25 mouse cellular contexts compared by ENCODE assay signal in genomic region chr7:109460698-109461097, GRCm38 (mm10). TPM values are rescaled to one million over a fixed set of nuclear protein-coding genes. Genes with fewer than 3 reads are reported as not detected.
DNase-seq lines count a peak whose midpoint lies in the region; ATAC-seq and TF ChIP-seq lines count a peak whose summit lies in the region.
"Had no signal": no experiment of that assay in that cellular context is flagged by ENCODE, and none has a peak within 500 bp of the region (broad histone marks: within the 10 kb centered on the region; RNA-seq: fewer than 3 reads in every experiment).

No protein-coding gene starts in this region.

- TF ChIP-seq CTCF in hindbrain, postnatal 0 days (IDR thresholded peaks at IDR 0.05; ENCODE audit: low read depth), result no peak
- TF ChIP-seq CTCF in stomach, postnatal 0 days (IDR thresholded peaks at IDR 0.05; ENCODE audit: low read depth), result no peak

- ATAC-seq in hindbrain, postnatal 0 days, result 0 out of 2 replicates have a peak, but pooled peaks have one; percentile 15
- no peak for ATAC-seq in hindbrain, embryonic 14.5 days (ENCODE audit: low FRiP score)
- 0 out of 2 replicates have a peak, but pooled peaks have one; percentile 30 for ATAC-seq in erythroid progenitor cell, adult 5-6 weeks (replicated peaks; ENCODE audit: low FRiP score, poor library complexity, severe bottlenecking)
- ATAC-seq in stomach, postnatal 0 days (ENCODE audit: low FRiP score, low TSS enrichment), result 0 out of 2 replicates have a peak, but pooled peaks have one; percentile 35
- ATAC-seq in frontal cortex, adult (ENCODE audit: low TSS enrichment), result no peak
- ATAC-seq in liver, embryonic 12.5 days, result no peak
- ATAC-seq: activated CD4-positive, CD25-positive, alpha-beta regulatory T cell, adult 4 months; CD4-positive, CD25-positive, alpha-beta regulatory T cell, adult 4 months; forebrain, embryonic 14.5 days; forebrain, embryonic 16.5 days; Patski had no signal

- H3K4me1 ChIP-seq in hindbrain, postnatal 0 days (ENCODE audit: insufficient read depth, low read length), result no peaks in the 10 kb centered on the region
- H3K4me1 ChIP-seq in hindbrain, embryonic 14.5 days (replicated peaks; ENCODE audit: control insufficient read depth, insufficient read depth, low read length), result no peaks in the 10 kb centered on the region
- H3K4me1 ChIP-seq in stomach, postnatal 0 days (replicated peaks; ENCODE audit: control insufficient read depth, insufficient read depth), result no peaks in the 10 kb centered on the region
- no peaks in the 10 kb centered on the region for H3K4me1 ChIP-seq in liver, embryonic 12.5 days

- DNase-seq in cerebellum, postnatal 14 days, result peak; percentile 23 to 27
- DNase-seq in cerebellum, postnatal 25 days, result no peak
- DNase-seq in hindbrain, postnatal 0 days (ENCODE audit: low spot score), result no peak
- DNase-seq in hindbrain, embryonic 14.5 days (ENCODE audit: low spot score), result no peak
- no peak for DNase-seq in stomach, postnatal 0 days (ENCODE audit: low spot score)
- DNase-seq: adrenal gland, adult 8-10 months; adrenal gland, postnatal 14 days; adrenal gland, postnatal 36 days; cerebellum, adult 11-12 months; cerebellum, adult 8-10 months; cerebellum, adult 9-11 months had no signal

- no peak overlapping the region for H3K27ac ChIP-seq in hindbrain, postnatal 0 days
- no peak overlapping the region for H3K27ac ChIP-seq in hindbrain, embryonic 14.5 days
- H3K27ac ChIP-seq in stomach, postnatal 0 days (replicated peaks), result no peak overlapping the region
- H3K27ac ChIP-seq in liver, embryonic 12.5 days, result no peak overlapping the region
- H3K27ac ChIP-seq: embryonic facial prominence, embryonic 10.5 days; embryonic facial prominence, embryonic 12.5 days; forebrain, embryonic 10.5 days; forebrain, embryonic 12.5 days had no signal

- H3K9ac ChIP-seq in hindbrain, postnatal 0 days (replicated peaks; ENCODE audit: low read length), result no peak overlapping the region
- no peak overlapping the region for H3K9ac ChIP-seq in hindbrain, embryonic 14.5 days
- H3K9ac ChIP-seq in stomach, postnatal 0 days (ENCODE audit: low read length), result no peak overlapping the region
- H3K9ac ChIP-seq in liver, embryonic 12.5 days, result no peak overlapping the region
- H3K9ac ChIP-seq: embryonic facial prominence, embryonic 12.5 days; forebrain, embryonic 12.5 days had no signal

- no peak for TF ChIP-seq EP300 in stomach, postnatal 0 days (optimal IDR thresholded peaks at IDR 0.05)

- no peak overlapping the region for H3K4me2 ChIP-seq in hindbrain, postnatal 0 days (ENCODE audit: low read depth, low read length)
- H3K4me2 ChIP-seq in hindbrain, embryonic 14.5 days (replicated peaks), result no peak overlapping the region
- no peak overlapping the region for H3K4me2 ChIP-seq in stomach, postnatal 0 days (replicated peaks; ENCODE audit: low read depth)
- H3K4me2 ChIP-seq in liver, embryonic 12.5 days, result no peak overlapping the region
- H3K4me2 ChIP-seq: embryonic facial prominence, embryonic 12.5 days; forebrain, embryonic 12.5 days had no signal

- 86% methylated on average over 8 of the region's 8 CpGs for WGBS in hindbrain, postnatal 0 days
- 95% methylated on average over 8 of the region's 8 CpGs for WGBS in hindbrain, embryonic 14.5 days
- 95% methylated on average over 8 of the region's 8 CpGs for WGBS in stomach, postnatal 0 days
- WGBS in liver, embryonic 12.5 days (ENCODE audit: insufficient replicate concordance), result 80% methylated on average over 8 of the region's 8 CpGs

- no peaks in the 10 kb centered on the region for H3K36me3 ChIP-seq in hindbrain, postnatal 0 days (ENCODE audit: insufficient read depth, low read length)
- H3K36me3 ChIP-seq in hindbrain, embryonic 14.5 days (replicated peaks; ENCODE audit: control insufficient read depth, insufficient read depth), result no peaks in the 10 kb centered on the region
- no peaks in the 10 kb centered on the region for H3K36me3 ChIP-seq in stomach, postnatal 0 days (ENCODE audit: control insufficient read depth, insufficient read depth, low read length)
- no peaks in the 10 kb centered on the region for H3K36me3 ChIP-seq in liver, embryonic 12.5 days
- H3K36me3 ChIP-seq: embryonic facial prominence, embryonic 10.5 days; embryonic facial prominence, embryonic 12.5 days; forebrain, embryonic 10.5 days; forebrain, embryonic 12.5 days; G1E had no signal

- H3K9me3 ChIP-seq in hindbrain, postnatal 0 days (ENCODE audit: low read length), result no peaks in the 10 kb centered on the region
- no peaks in the 10 kb centered on the region for H3K9me3 ChIP-seq in hindbrain, embryonic 14.5 days (ENCODE audit: control insufficient read depth, low read length)
- no peaks in the 10 kb centered on the region for H3K9me3 ChIP-seq in stomach, postnatal 0 days (ENCODE audit: control insufficient read depth, low read length)
- no peaks in the 10 kb centered on the region for H3K9me3 ChIP-seq in liver, embryonic 12.5 days (replicated peaks)
- H3K9me3 ChIP-seq: embryonic facial prominence, embryonic 10.5 days; embryonic facial prominence, embryonic 12.5 days; forebrain, embryonic 10.5 days; forebrain, embryonic 12.5 days; G1E had no signal

- no peak overlapping the region for H3K4me3 ChIP-seq in hindbrain, postnatal 0 days (ENCODE audit: low read length)
- no peak overlapping the region for H3K4me3 ChIP-seq in hindbrain, embryonic 14.5 days (replicated peaks; ENCODE audit: low read length)
- no peak overlapping the region for H3K4me3 ChIP-seq in stomach, postnatal 0 days (ENCODE audit: low read depth, low read length)
- no peak overlapping the region for H3K4me3 ChIP-seq in liver, embryonic 12.5 days
- H3K4me3 ChIP-seq: embryonic facial prominence, embryonic 10.5 days; embryonic facial prominence, embryonic 12.5 days; forebrain, embryonic 10.5 days; forebrain, embryonic 12.5 days had no signal

- no peaks in the 10 kb centered on the region for H3K27me3 ChIP-seq in hindbrain, postnatal 0 days (ENCODE audit: insufficient read depth, low read length)
- H3K27me3 ChIP-seq in hindbrain, embryonic 14.5 days (ENCODE audit: control insufficient read depth, insufficient read depth, low read length), result no peaks in the 10 kb centered on the region
- H3K27me3 ChIP-seq in stomach, postnatal 0 days (ENCODE audit: control insufficient read depth, insufficient read depth, low read length), result no peaks in the 10 kb centered on the region
- H3K27me3 ChIP-seq in liver, embryonic 12.5 days (replicated peaks), result no peaks in the 10 kb centered on the region
- H3K27me3 ChIP-seq: CH12.LX; embryonic facial prominence, embryonic 12.5 days; forebrain, embryonic 12.5 days; Patski had no signal

RNA-seq across cellular contexts. Expression of gene Stk33, which starts 21.8 kb away (rescaled TPM):
- total RNA-seq in hindbrain, postnatal 0 days (2014; rRNA removed), result 3.3 and 4.5 TPM in 2 replicates
- 4.6 and 6.2 TPM in 2 replicates for polyA plus RNA-seq in hindbrain, postnatal 0 days (2015; fragmentation: Nextera tagmentation; extraction: Ambion mirVana)
- polyA plus RNA-seq in hindbrain, embryonic 14.5 days (2014; fragmentation: Nextera tagmentation; extraction: Ambion mirVana), result 7.4 and 7.8 TPM in 2 replicates
- not detected in 2 replicates for total RNA-seq in erythroid progenitor cell, adult 5-6 weeks (2015; ENCODE audit: low replicate concordance)
- total RNA-seq in erythroid progenitor cell, adult 5-6 weeks (2017; ENCODE audit: low replicate concordance), result not detected in 2 replicates
- polyA plus RNA-seq in stomach, postnatal 0 days (2015; fragmentation: Nextera tagmentation; extraction: Ambion mirVana), result 0.29 and 0.53 TPM in 2 replicates
- polyA plus RNA-seq in liver, embryonic 12.5 days (2016; fragmentation: Nextera tagmentation; extraction: Ambion mirVana), result not detected in 2 replicates
- total RNA-seq: CH12.LX, G1E had no signal
- polyA plus RNA-seq: activated CD4-positive, CD25-positive, alpha-beta regulatory T cell, adult 4 months; CD4-positive, CD25-positive, alpha-beta regulatory T cell, adult 4 months; G1E; Patski had no signal

RNA-seq across cellular contexts. Expression of gene Trim66, which starts 47.2 kb away (rescaled TPM):
- 2.9 and 4.5 TPM in 2 replicates for total RNA-seq in hindbrain, postnatal 0 days (2014; rRNA removed)
- 0.61 and 0.73 TPM in 2 replicates for polyA plus RNA-seq in hindbrain, postnatal 0 days (2015; fragmentation: Nextera tagmentation; extraction: Ambion mirVana)
- 0.82 and 1.2 TPM in 2 replicates for polyA plus RNA-seq in hindbrain, embryonic 14.5 days (2014; fragmentation: Nextera tagmentation; extraction: Ambion mirVana)
- not detected in 2 replicates for total RNA-seq in erythroid progenitor cell, adult 5-6 weeks (2015; ENCODE audit: low replicate concordance)
- total RNA-seq in erythroid progenitor cell, adult 5-6 weeks (2017; ENCODE audit: low replicate concordance), result not detected in 2 replicates
- polyA plus RNA-seq in stomach, postnatal 0 days (2015; fragmentation: Nextera tagmentation; extraction: Ambion mirVana), result 0.02 TPM in 2 replicates
- polyA plus RNA-seq in liver, embryonic 12.5 days (2016; fragmentation: Nextera tagmentation; extraction: Ambion mirVana), result 0.04 TPM in 1 of 2 replicates, not detected in the other
- polyA plus RNA-seq: activated CD4-positive, CD25-positive, alpha-beta regulatory T cell, adult 4 months; CD4-positive, CD25-positive, alpha-beta regulatory T cell, adult 4 months had no signal

RNA-seq across cellular contexts. Expression of gene Rpl27a, which starts 58.2 kb away (rescaled TPM):
- 337 and 346 TPM in 2 replicates for total RNA-seq in hindbrain, postnatal 0 days (2014; rRNA removed)
- polyA plus RNA-seq in hindbrain, postnatal 0 days (2015; fragmentation: Nextera tagmentation; extraction: Ambion mirVana), result 100 and 104 TPM in 2 replicates
- polyA plus RNA-seq in hindbrain, embryonic 14.5 days (2014; fragmentation: Nextera tagmentation; extraction: Ambion mirVana), result 81.9 and 91.4 TPM in 2 replicates
- total RNA-seq in erythroid progenitor cell, adult 5-6 weeks (2015; ENCODE audit: low replicate concordance), result 221 and 228 TPM in 2 replicates
- 113 and 169 TPM in 2 replicates for total RNA-seq in erythroid progenitor cell, adult 5-6 weeks (2017; ENCODE audit: low replicate concordance)
- 122 and 123 TPM in 2 replicates for polyA plus RNA-seq in stomach, postnatal 0 days (2015; fragmentation: Nextera tagmentation; extraction: Ambion mirVana)
- 122 and 125 TPM in 2 replicates for polyA plus RNA-seq in liver, embryonic 12.5 days (2016; fragmentation: Nextera tagmentation; extraction: Ambion mirVana)

Comparison
In these comparisons a context has a peak if more than half of its experiments do, and no peak if none do; other contexts are left out.
1. DNase-seq: peak in cerebellum, postnatal 14 days (2 of 2); none in cerebellum, postnatal 25 days (0 of 2), hindbrain, postnatal 0 days (single experiment), hindbrain, embryonic 14.5 days (single experiment) and stomach, postnatal 0 days (single experiment).
2. ATAC-seq: peak in hindbrain, postnatal 0 days (single experiment), erythroid progenitor cell, adult 5-6 weeks (single experiment) and stomach, postnatal 0 days (single experiment); none in hindbrain, embryonic 14.5 days (single experiment), frontal cortex, adult (single experiment) and liver, embryonic 12.5 days (single experiment).